Mouse (Mus musculus) thymus, postnatal 25 days (tissue): ENCODE data around the gene Zfp626.
"Not testable (repeated sequence)": the region's sequence is repeated elsewhere in the genome, so short reads cannot be mapped to it uniquely, and the experiment has no call there.

Source experiments
- DNase-seq: peaks from one replicate; pipeline ENCODE4 v3.0.0; 2022

The Zfp626 gene

DNA sequence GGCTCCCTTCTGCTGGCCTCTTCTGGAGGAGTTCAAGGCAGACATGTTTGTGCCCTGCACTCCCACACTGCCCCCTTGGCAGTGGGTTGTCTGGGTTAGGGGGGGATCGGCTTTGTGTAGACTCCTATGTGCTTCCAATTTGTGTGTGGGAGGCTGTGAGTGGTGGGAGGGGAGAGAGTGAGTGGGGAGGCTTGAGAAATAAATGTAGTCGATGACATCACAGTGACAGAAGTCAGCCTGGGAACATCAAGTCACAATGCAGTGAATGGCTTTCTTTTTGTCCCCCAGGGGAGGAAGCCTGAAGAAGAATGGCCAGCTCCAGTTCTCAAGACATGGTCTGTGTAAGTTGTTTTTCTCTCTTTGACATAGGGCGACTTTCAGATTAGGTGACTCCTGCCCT is at the start of gene Zfp626:
TSS of gene Zfp626 (plus strand) at position 301 of the 400 bp plus-strand sequence.
- DNase-seq, result not testable (repeated sequence)

DNA sequence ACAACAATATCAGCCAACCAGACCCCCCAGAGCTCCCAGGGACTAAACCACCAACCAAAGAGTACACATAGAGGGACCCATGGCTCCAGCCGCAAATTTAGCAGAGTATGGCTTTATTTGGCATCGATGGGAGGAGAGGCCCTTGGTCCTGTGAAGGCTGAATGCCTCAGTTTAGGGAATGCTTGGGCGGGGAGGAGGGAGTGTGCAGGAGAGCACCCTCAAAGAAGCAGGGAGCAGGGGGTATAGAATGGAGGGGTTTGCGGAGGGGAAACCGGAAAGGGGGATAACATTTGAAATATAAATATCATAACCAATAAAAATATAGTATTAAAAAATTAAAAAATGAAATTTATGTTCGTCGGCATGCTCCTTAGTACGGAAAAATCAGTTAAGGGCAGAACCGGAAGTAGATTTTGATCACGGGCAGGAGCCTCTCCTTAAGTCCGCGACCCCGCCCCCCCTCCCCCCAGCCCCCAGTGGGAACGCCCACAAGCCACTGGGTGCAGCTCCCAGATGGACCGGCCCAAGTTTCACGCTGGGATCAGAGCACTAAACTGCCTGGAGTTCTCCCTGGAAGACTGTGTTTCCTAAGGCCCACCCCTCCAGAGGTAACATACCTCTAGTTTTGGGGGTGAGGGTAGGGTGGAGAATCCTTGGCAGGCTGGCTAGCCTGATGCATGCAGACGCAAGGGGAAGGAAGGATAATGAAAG is 41.7 kb upstream of the Zfp626 start:
- DNase-seq, result no peak

DNA sequence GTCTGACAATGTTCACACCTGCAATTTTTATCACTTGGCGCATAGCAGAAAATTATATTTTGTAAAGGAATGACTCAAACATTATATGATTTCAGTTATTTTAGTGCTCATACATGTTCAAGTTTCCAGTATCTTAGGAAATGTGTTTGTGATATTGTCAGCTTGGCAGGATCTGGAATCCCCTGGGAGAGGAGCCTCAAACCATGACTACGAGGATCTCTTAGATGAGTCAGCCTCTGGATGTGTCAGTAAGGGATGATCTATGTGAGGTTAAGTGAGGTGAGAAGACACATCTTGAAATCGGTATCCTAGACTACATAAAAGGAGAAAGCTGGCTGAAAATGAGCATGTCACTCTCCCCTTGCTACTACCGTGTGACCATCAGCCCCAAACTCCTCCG is 17.7 kb upstream of the Zfp626 start:
- no peak for DNase-seq

DNA sequence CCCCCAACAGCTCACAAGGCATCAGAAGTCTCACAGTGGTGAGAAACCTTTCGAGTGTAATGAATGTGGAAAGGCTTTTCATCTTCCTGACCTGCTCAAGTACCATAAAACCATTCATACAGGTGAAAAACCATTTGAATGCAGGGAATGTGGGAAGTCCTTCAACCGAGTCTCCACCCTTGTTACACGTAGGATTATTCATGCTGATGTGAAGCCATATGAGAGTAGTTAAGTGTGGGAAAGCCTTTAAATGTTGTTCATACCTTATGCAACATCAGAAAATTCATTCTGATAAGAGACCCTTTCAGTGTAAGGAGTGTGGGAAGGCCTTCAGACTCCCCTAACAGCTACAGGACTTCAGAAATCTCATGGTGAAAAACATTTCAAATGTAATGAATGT is 13.1 kb upstream of the Zfp626 start:
- not testable (repeated sequence) for DNase-seq

DNA sequence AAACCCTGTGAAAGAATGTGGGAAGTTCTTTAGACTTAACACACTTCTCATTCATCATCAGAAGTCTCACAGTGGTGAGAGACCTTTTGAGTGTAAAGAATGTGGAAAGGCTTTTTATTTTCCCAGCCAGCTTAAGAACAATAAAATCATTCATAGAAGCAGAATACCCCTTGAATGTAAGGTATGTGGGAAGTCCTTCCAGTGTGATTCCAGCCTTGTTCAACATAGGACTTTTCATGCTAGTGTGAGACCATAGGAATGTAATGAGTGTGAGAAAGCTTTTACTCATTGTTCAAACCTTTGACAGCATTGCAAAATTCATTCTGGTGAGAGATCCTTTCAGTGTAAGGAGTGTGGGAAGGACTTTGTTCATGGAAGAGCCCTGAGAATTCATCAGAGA is 12.4 kb upstream of the Zfp626 start:
- DNase-seq, result no peak

DNA sequence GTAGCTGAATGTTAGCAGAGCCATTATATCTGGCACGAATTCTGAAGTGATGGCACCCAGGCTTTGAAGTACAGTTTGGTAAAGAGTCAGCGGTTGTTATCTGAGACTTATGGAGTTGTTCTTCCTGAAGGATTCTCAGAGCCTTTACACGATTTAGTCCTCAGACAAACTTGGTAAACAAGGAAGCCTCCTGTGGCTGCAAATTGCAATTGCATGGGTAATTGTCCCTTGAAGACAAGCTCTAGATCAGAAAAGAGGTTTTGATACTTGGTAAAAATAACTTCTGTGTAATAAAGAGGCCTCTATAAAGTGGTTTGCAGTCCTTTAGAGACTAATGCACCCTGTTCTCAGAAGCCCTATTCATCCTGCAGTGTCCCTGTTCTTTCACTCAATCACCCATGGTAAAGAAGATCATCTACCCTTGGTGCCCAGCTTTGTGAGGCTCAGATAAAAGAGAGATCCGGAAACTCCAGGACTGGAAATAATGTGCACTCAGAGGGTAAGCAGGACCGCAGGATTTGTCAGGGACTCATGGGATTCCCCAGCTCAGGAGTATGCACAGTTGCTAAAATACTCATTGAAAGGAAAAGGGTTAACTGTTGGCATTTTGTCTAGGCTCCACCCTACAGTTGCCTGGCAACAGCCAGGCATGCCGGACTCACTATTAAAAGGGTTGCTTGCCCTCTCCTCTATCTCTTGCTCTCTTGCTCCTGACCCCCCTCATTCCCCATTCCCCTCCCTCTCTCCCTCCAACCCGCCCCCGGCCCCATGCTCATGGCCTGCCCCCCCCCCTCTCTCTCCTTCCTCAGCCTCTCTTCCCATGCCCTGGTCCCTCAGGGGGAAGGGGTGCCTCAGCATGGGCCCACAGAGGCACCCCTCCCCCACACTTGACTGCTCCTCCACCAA is 8.8 kb upstream of the Zfp626 start:
- DNase-seq, result no peak

DNA sequence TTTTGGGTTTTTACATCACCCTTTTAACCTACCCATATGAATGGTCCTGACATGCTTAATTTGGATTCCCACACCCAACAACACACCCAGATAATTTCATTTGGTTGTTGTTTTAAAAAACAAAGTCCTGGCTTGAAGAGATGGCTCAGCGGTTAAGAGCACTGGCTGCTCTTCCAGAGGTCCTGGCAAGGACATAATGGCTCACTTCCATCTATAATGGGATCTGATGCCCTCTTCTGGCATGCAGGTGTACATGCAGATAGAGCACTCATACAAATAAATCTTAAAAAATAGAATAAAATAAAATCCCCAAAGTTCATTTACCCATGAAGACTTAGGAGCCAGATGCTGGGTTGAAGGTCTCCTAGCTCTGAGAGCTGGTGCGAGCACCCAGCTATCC is 5.9 kb upstream of the Zfp626 start:
- DNase-seq, result no peak

DNA sequence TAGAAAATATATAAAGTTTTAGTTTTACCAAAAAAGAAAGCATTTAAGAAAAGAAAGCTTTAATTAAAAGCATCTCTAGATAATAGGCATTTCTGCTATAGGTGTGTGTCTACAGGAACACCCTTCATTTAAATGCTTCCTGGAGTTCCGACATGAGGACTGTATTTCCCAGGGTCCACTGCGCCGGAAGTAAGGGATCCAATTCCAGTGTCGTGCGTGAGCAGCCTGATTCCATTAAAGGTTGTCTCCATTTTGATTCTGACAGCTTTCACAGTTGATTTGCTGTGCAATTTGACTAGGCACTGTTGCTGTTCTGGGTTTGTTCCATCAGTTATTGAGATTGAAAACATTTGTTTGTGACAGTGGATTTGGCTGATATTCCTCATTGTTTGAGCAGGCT is 4.0 kb upstream of the Zfp626 start:
- DNase-seq, result no peak

DNA sequence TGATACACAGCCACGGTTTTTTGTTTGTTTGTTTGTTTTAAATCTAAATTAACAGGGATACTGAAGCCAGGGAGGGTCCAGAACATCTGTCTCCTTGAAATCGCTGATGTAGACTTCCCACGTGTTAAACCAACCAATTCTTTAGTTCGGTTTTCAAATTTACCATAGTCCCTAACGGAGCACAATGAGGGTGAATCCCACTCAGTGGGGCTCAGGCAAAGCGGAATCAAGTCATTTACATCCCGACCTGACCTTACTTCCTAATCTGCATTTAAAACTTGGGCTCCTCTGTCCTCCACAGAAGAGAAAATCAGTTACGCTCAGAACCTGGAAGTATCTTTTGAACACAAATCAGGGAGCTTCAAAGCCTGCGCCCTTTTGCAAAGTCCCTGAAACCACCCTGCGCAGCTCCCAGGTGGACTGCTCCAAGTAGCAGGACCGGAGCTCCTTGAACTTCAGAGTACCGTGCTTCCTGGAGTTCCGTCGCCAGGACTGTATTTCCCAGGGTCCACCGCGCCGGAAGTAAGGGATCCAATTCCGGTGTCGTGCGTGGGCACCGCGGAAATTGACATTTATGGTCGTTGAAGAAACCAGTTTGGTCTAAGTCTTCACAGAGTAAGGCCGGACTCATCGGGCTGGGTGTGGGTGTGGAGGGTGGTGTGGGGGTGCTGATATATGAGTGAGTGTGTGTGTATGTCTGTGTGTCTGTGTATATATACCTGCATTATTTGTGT is 2.5 kb upstream of the Zfp626 start:
- peak; percentile 79 for DNase-seq

DNA sequence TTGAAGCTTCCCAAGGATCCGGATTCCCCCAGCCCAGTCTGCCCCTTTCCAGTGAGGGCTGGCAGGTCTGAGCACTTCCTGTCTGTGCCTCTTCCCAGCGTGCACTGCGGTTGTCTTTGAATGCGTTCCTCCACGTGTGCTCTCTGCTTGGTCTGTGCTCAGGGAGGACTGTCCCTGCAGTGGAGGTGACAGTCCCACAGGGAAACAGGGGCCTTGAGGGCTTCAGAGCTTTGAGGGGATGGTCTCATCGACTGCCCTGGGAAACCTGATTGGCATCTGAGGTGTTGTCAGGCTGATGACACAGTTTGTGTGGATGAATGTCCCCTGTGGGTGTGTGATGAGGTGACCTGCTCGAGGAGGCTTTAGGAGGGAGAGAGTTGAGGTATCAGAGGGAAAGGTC is 309 bp downstream of the Zfp626 start:
- not testable (repeated sequence) for DNase-seq

DNA sequence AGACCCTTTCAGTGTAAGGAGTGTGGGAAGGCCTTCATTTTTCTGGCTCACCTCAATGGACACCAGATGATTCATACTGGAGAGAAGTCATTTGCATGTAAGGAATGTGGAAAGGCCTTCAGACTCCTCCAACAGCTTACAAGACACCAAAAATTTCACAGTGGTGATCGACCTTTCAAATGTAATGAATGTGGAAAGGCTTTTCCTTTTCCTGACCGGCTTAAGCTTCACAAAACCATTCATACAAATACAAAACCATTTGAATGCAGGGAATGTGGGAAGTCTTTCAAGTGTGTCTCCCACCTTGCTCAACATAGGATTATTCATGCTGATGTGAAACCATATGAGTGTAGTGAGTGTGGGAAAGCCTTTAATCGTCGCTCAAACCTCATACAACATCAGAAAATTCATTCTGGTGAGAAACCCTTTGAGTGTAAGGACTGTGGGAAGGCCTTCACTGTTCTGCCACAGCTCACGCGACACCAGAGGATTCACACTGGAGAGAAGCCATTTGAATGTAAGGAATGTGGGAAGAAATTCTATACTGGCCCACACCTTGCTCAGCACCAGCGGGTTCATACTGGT is 11.6 kb downstream of the Zfp626 start:
- no peak for DNase-seq

DNA sequence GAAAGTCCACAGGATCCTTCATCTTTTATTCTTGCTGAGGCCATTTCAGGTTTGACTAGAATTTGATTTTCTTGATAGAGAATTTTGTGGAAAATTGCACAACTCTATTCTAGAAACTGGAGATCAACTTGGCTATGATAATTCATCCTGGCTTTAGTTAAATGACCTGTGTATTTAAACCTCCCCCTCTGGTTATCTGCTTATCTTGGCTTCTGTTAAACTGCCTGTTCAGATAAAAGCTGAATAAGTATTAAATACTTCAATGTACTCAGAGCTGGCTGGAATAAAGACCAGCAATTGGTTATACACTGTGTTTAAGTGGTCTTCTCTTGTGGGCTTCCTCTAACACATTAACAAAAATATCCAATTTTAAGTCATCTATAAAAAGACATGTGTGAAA is 15.6 kb downstream of the Zfp626 start:
- no peak for DNase-seq

DNA sequence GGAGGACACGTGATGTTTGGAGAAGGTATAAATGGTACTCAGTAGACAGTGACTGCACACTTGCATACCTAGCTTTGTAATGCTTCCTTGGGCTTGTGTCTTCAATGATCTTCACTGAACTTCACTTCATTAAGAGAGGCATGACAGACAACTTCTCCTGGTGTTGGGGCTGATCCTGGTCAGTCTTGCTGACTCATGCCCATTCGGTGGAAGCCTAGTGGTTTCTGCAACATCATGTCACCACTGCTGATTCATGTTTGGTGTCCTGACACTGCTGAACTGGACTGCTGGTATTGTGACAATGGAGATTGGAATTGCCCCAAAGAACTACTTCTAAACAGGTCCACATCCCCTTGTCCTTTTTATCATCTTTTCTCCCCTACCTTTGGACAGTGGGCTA is 27.1 kb downstream of the Zfp626 start:
- DNase-seq, result no peak

DNA sequence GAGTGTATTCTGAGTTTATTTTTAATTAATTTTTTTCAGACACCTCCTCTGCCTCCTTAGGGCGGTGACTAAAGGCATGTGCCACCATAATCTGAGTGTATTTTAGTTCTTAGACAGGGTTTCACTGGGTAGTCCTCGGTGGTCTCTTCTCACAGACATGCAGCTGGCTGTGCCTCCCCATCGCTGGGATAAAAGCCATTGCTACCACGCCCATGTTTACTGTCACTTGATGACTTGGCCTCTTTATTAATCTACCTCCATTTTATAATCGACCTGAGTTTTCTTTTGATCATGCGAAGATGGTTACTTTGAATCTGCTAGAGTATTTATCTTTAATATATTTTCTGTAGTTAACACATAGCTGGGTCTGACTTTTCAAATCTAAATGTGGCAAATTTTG is 30.9 kb downstream of the Zfp626 start:
- DNase-seq, result no peak

DNA sequence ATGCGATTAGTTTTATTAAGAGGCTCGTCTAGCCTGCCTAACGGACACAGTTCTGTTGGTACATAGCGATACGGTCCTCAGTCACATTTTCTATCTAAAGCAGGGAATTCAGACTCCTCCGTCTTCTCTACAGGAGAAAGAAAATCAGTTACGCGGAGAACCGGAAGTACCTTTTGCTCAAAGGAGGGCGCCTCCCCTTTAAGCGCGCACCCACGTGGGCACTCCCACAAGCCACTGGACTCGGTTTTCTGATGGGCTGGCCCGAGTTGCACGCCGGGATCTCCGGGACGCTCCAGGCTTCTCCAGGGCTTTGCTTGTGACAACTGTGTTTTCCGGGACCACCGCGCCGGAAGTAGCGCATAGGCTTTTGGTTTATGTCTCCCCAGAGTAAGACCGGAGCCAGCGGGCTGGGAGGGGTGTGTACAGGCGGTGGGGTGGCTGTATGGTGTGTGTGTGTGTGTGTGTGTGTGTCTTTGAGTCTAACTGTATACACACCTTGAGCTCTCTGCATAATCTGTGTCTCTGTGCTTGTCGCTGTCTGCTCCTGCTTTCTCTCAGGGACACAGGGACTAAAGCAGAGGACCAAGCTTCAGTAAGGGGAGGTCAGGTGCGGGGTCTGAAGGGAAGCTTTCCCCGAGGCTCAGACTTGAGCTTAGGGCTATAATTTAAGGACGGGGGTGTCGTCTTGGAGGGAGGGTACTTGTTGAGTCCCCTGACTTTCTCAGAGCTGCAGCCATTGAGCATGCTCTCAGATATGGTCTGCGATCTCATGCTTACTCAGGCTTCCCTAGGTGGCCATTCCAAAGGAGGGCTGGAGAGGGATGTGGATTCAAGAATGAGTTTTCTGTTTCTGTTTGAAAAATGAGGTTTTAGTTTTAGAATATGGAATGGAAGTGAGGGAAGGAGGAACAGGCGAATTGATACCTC is 31.6 kb downstream of the Zfp626 start, which contains the start of gene Zfp59:
TSS of gene Zfp59 (plus strand) at position 285 of the 927 bp plus-strand sequence.
- DNase-seq, result peak; percentile 83

DNA sequence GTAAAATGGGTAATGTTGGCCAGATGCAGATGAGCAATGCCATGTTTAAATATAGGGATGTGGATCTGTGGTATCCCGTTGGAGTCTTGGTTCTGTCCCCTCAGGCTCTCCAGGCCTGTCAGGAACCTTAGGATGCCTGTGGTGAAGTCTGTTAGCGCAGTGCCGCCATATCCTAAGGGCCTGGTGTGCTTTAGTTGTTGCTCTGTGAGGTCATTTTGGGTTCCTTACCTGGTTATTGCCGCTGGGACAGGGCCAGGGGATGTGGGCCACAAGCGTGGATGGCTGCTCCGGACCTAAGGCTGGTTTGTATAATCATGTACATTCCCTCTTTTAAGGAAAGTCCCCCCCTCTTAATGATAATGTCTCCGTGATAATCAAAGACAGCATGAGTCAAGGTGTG is 32.6 kb downstream of the Zfp626 start:
- no peak for DNase-seq

DNA sequence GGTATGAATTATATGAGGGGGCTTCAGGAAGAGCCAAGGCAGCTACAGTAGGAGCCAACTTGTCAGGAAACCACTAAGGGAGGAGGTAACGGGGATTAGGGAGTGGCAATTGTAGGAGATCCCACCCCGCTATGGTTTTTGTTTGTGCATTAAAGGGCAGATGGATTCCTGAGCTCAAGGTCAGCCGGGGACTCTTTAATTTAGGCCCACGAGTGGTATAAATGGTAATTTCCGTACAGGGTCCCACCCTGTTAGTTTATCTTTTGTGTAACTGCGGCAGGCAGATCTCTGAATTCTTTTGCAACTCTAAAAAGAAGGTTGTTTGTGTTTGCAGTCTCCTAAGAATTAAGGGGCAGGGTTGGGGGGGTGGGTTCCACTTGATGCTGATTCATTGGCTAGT is 33.1 kb downstream of the Zfp626 start:
- no peak for DNase-seq

DNA sequence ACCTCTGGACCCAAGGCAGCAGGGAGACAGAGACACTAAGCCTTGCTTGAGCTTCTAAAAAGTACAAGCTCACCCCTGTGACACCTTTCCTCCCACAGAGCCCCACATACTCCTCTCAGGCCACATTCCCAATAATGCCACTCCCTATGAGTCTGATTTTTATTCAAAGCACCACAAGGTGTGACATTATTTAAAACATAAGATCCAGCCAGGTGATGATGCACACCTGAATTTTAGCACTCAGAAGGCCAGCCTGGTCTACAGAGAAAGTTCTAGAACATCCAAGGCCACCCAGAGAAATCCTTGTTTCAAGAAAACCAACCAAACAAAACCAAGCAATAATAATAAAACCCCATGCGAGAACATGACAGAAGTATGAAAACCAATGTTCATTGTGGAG is 50.2 kb downstream of the Zfp626 start, which contains the start of gene Zfp607a:
TSS of gene Zfp607a (plus strand) at position 301 of the 400 bp plus-strand sequence.
- no peak for DNase-seq

DNA sequence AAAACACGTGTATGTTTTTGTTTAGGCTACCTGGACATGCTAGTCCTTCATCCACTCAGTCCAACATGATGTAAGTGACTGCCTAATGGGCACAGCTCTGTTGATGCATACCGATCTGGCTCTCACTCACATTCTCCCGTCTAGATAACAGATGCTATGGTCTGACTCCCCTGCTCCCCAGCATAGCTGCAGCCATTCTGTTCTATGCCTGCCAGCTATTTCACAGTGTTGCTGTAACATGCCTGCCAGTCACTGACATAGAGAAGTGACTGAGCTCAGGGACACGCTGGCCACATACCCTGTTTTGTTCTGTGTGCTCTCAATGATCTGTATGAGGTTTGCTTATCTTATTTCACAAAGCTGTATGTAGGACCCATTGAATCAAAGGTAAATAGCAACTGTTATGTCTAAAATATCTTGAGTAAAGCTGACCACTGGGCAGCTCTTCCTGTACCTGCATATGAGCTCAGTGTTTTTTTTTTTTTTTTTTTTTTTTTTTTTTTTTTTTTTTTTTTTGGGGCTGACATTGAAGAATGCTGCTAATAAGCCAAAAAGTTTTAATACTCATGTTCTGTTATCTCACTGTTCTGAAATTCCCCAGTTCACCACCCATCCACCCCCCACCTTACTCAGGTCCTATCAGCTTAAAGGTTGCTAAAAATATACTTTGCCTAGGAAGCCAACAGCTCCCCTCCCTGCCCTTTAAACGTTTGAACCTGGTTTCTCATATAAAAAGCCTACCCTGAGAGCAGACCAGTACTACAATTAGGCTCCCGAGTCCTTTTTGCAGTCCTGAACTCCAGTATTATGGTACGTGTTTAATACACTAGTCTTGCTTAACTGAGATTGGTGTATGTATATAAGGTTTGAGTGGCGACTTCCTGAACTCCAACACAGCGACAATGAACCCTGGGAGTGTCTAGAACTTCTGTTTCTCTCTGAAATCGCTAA is 52.6 kb downstream of the Zfp626 start:
- DNase-seq, result no peak

DNA sequence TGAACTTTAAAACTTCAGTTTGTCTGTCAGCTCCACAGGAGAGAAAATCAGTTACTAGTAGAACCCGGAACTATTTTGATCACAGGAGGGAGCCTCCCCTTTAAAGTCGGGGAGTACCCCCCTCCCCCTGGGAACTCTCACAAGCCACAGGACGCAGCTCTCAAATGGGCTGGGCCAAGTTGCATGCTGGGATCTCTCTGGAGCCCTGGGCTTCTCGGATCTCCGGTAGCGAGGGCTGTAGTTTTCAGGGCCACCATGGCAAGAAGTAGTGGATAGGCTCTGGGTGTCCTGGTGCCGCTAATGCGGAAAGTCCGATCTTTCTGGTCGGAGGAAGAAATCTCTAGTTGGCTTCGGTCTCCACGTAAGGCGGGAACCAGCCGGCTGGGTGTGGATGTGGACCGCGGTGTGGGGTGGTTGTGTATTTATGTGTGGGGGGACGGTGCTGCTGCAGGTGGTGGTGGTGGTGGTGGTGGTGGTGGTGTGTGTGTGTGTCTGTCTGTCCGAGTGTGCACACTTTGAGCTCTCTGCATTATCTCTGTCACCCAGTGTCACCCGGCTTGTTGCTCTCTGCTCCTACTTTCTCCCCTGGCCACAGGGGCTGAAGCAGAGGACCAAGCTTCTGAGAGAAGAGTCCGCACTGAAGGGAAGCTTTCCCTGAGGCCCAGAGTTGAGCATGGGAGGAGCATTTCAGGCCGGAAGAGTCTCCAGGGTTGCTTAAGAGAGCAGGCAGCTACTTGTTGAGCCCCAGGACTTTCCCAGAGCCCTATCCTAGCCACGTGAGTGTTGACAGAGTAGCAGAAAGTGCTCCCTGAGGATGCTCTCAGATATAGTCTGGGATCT is 53.6 kb downstream of the Zfp626 start:
- DNase-seq, result peak; percentile 80
